Mouse (Mus musculus): ENCODE measurements around the gene Ldlrad3. TPM values are rescaled to one million over a fixed set of nuclear protein-coding genes. Genes with fewer than 3 reads are reported as not detected.

Gene Ldlrad3
- polyA plus RNA-seq (2012; rRNA removed): 1.9 and 2.1 TPM in 2 replicates
- 2.9 and 3.2 TPM in 2 replicates for polyA plus RNA-seq (2014; fragmentation: Nextera tagmentation; extraction: Ambion mirVana)

GRCm38 (mm10) chr2:102185951-102186561, at the start of gene Ldlrad3:
Gene Ldlrad3 (minus strand): TSS chr2:102186385.
- H3K4me2 ChIP-seq (ENCODE audit: low read depth): peak within 1 kb of the TSS; percentile 63
- H3K4me1 ChIP-seq (replicated peaks; ENCODE audit: control insufficient read depth in 2 of 2, insufficient read depth in 2 of 2, low read length in 1 of 2): no peaks in the 10 kb centered on the region
- DNase-seq (ENCODE audit: low read depth in 3 of 3, low spot score in 3 of 3): peak; percentile 41 to 54 (median 48)
- ATAC-seq (ENCODE audit: insufficient read depth): peak; percentile 90
- H3K27me3 ChIP-seq (ENCODE audit: control insufficient read depth, insufficient read depth, low read length): peaks cover 16% of the 10 kb centered on the region
- under 1% methylated on average over 70 of the region's 77 CpGs for WGBS (ENCODE audit: insufficient replicate concordance)
- TF ChIP-seq CTCF (IDR thresholded peaks at IDR 0.05; ENCODE audit: low read depth): no peak
- TF ChIP-seq EP300 (IDR thresholded peaks at IDR 0.05; ENCODE audit: low read depth): no peak
- no peaks in the 10 kb centered on the region for H3K9me3 ChIP-seq (ENCODE audit: control insufficient read depth, low read length)
- H3K4me3 ChIP-seq (ENCODE audit: insufficient read depth in 1 of 2, low read depth in 2 of 2, low read length in 2 of 2): peak within 1 kb of the TSS; percentile 58 to 59
- no peak within 1 kb of the TSS for H3K27ac ChIP-seq
- H3K36me3 ChIP-seq (replicated peaks; ENCODE audit: control insufficient read depth, insufficient read depth, low read depth): no peaks in the 10 kb centered on the region
- H3K9ac ChIP-seq (replicated peaks): peak within 1 kb of the TSS; percentile 9

DNA sequence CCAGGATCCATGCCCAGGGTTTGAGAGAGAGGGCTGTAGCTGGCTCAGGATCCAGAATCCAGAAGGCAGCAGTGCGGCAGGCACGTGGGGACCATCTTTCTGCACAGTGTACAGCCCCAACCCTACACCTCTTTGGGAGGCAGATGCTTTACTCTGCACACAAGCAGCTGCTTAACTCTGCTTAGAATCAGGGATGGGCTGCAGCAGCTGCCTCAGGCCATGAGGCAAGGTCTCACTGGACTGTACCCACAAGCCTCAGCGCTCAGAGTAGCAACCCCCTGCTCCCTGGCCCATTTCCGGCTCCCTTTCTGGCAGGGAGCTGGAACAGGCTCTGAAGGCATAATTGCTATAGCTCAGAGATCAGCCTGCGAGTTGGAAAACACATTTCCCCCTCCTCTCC, 45.3 kb upstream of the Ldlrad3 start:
- Histone ChIP-seq H3K27ac (no peak overlapping the region), H3K4me2 (ENCODE audit: low read depth) (no peak overlapping the region), H3K36me3 (replicated peaks; ENCODE audit: control insufficient read depth, insufficient read depth, low read depth) (no peaks in the 10 kb centered on the region), H3K4me3 (ENCODE audit: insufficient read depth in 1 of 2, low read depth in 2 of 2, low read length in 2 of 2) (no peak overlapping the region), H3K4me1 (replicated peaks; ENCODE audit: control insufficient read depth in 2 of 2, insufficient read depth in 2 of 2, low read length in 1 of 2) (no peaks in the 10 kb centered on the region), H3K27me3 (ENCODE audit: control insufficient read depth, insufficient read depth, low read length) (no peaks in the 10 kb centered on the region), H3K9ac (replicated peaks) (no peak overlapping the region), H3K9me3 (ENCODE audit: control insufficient read depth, low read length) (no peaks in the 10 kb centered on the region)
- no peak for DNase-seq (ENCODE audit: low read depth in 3 of 3, low spot score in 3 of 3)
- ATAC-seq (ENCODE audit: insufficient read depth): no peak
- TF ChIP-seq EP300 (IDR thresholded peaks at IDR 0.05; ENCODE audit: low read depth) (no peak), CTCF (IDR thresholded peaks at IDR 0.05; ENCODE audit: low read depth) (no peak)
- WGBS (ENCODE audit: insufficient replicate concordance): 56% methylated on average over 5 of the region's 5 CpGs

- no peaks in the 10 kb centered on the region for H3K36me3 ChIP-seq (replicated peaks; ENCODE audit: control insufficient read depth, insufficient read depth, low read depth)
- H3K4me2 ChIP-seq (ENCODE audit: low read depth): no peak overlapping the region
- no peak overlapping the region for H3K27ac ChIP-seq
- H3K9ac ChIP-seq (replicated peaks): no peak overlapping the region
- TF ChIP-seq EP300 (IDR thresholded peaks at IDR 0.05; ENCODE audit: low read depth) (no peak), CTCF (IDR thresholded peaks at IDR 0.05; ENCODE audit: low read depth) (no peak)
- no peak overlapping the region for H3K4me3 ChIP-seq (ENCODE audit: insufficient read depth in 1 of 2, low read depth in 2 of 2, low read length in 2 of 2)
- no peaks in the 10 kb centered on the region for H3K27me3 ChIP-seq (ENCODE audit: control insufficient read depth, insufficient read depth, low read length)
- ATAC-seq (ENCODE audit: insufficient read depth) (no peak), DNase-seq (ENCODE audit: low read depth in 3 of 3, low spot score in 3 of 3) (no peak)
- H3K9me3 ChIP-seq (ENCODE audit: control insufficient read depth, low read length): no peaks in the 10 kb centered on the region
- WGBS (ENCODE audit: insufficient replicate concordance): 75% methylated on average over 2 of the region's 2 CpGs
- no peaks in the 10 kb centered on the region for H3K4me1 ChIP-seq (replicated peaks; ENCODE audit: control insufficient read depth in 2 of 2, insufficient read depth in 2 of 2, low read length in 1 of 2)
Observed at GRCm38 (mm10) chr2:102229126-102229525, 42.9 kb upstream of the Ldlrad3 start.

GRCm38 (mm10) chr2:102228331-102228730, 42.1 kb upstream of the Ldlrad3 start:
- no peak overlapping the region for H3K4me2 ChIP-seq (ENCODE audit: low read depth)
- TF ChIP-seq CTCF (IDR thresholded peaks at IDR 0.05; ENCODE audit: low read depth) (no peak), EP300 (IDR thresholded peaks at IDR 0.05; ENCODE audit: low read depth) (no peak)
- ATAC-seq (ENCODE audit: insufficient read depth) (no peak), DNase-seq (ENCODE audit: low read depth in 3 of 3, low spot score in 3 of 3) (no peak)
- no peaks in the 10 kb centered on the region for H3K4me1 ChIP-seq (replicated peaks; ENCODE audit: control insufficient read depth in 2 of 2, insufficient read depth in 2 of 2, low read length in 1 of 2)
- no peak overlapping the region for H3K9ac ChIP-seq (replicated peaks)
- no peaks in the 10 kb centered on the region for H3K27me3 ChIP-seq (ENCODE audit: control insufficient read depth, insufficient read depth, low read length)
- WGBS (ENCODE audit: insufficient replicate concordance): 48% methylated on average over 5 of the region's 5 CpGs
- H3K27ac ChIP-seq: no peak overlapping the region
- no peak overlapping the region for H3K4me3 ChIP-seq (ENCODE audit: insufficient read depth in 1 of 2, low read depth in 2 of 2, low read length in 2 of 2)
- no peaks in the 10 kb centered on the region for H3K9me3 ChIP-seq (ENCODE audit: control insufficient read depth, low read length)
- H3K36me3 ChIP-seq (replicated peaks; ENCODE audit: control insufficient read depth, insufficient read depth, low read depth): no peaks in the 10 kb centered on the region

DNA sequence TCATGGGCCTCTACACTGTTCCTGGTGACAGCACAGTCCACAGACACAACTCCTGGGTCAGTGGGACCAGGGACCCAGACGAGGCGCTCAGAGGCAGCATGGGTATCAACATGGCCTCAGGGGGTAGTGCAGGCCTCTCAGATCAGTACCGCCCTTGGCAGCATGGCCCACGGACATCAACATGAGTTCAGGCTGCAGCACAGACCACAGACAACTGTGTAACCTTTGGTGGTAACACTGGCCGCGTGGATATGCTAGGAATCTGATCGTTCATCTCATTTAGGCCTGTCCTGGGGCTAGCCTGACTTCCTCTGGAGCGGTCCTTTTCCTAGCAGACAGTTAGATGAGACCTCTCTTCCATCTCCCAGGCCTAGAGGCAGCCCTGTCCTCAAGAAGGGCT, 41.7 kb upstream of the Ldlrad3 start:
- Histone ChIP-seq H3K4me3 (ENCODE audit: insufficient read depth in 1 of 2, low read depth in 2 of 2, low read length in 2 of 2) (no peak overlapping the region), H3K36me3 (replicated peaks; ENCODE audit: control insufficient read depth, insufficient read depth, low read depth) (no peaks in the 10 kb centered on the region), H3K9ac (replicated peaks) (no peak overlapping the region), H3K27ac (no peak overlapping the region), H3K4me1 (replicated peaks; ENCODE audit: control insufficient read depth in 2 of 2, insufficient read depth in 2 of 2, low read length in 1 of 2) (no peaks in the 10 kb centered on the region), H3K4me2 (ENCODE audit: low read depth) (no peak overlapping the region), H3K27me3 (ENCODE audit: control insufficient read depth, insufficient read depth, low read length) (no peaks in the 10 kb centered on the region), H3K9me3 (ENCODE audit: control insufficient read depth, low read length) (no peaks in the 10 kb centered on the region)
- 66% methylated on average over 8 of the region's 8 CpGs for WGBS (ENCODE audit: insufficient replicate concordance)
- no peak for DNase-seq (ENCODE audit: low read depth in 3 of 3, low spot score in 3 of 3)
- TF ChIP-seq CTCF (IDR thresholded peaks at IDR 0.05; ENCODE audit: low read depth) (no peak), EP300 (IDR thresholded peaks at IDR 0.05; ENCODE audit: low read depth) (no peak)
- no peak for ATAC-seq (ENCODE audit: insufficient read depth)
